8 mouse cellular contexts compared by ENCODE assay signal in the genomic region with DNA sequence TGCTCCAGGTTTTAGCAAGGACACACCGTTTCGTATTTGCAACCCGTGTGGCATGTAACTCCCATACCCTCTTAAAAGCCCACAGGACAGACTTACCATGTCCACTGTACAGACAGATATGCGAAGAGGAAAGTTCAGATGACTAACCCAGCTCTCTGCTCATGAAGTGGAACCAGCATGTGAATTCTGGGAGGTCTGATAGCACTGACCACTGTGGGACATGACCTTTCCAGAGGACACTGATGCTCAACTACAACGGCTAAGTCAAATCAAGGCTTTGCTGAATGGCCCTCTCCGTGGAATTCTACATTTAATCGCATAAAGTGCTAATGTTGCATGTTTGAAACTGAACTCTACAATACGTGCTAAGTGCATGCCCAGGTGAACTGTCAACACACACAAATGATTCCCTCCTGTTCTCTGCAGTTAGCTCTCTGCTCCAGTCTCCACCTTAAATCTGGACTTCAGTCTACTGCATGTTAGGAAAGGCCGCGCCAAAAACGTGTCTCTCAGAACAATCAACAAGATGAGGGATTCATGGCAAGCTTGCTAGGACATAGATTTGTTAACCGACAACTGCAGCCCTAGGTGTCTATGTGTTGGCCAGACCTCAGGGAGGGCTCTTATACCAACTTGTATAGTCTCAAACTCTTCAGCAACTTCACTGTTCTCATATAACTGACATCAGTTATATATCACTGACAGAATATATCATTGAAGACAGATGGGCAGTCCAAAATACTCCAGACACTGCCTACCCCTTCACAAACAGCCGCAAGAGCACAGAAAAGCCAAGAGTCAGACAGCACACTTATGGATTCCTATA. TPM values are rescaled to one million over a fixed set of nuclear protein-coding genes. Genes with fewer than 3 reads are reported as not detected.
DNase-seq lines count a peak whose midpoint lies in the region; ATAC-seq and TF ChIP-seq lines count a peak whose summit lies in the region.

No protein-coding gene starts in this region.

- peaks cover 36% of the 10 kb centered on the region for H3K36me3 ChIP-seq in lung, embryonic 16.5 days (ENCODE audit: control insufficient read depth, insufficient read depth, low read length)
- peaks cover 37% of the 10 kb centered on the region for H3K36me3 ChIP-seq in forebrain, postnatal 0 days (ENCODE audit: insufficient read depth)
- peaks cover 45% of the 10 kb centered on the region for H3K36me3 ChIP-seq in limb, embryonic 15.5 days
- peaks cover 35% of the 10 kb centered on the region for H3K36me3 ChIP-seq in small intestine, adult 2 months (ENCODE audit: control insufficient read depth, insufficient read depth, low read length)

- H3K27me3 ChIP-seq in lung, embryonic 16.5 days (ENCODE audit: control insufficient read depth, insufficient read depth, low read depth, low read length) = no peaks in the 10 kb centered on the region
- H3K27me3 ChIP-seq in forebrain, postnatal 0 days (ENCODE audit: insufficient read depth, low read length) = no peaks in the 10 kb centered on the region
- no peaks in the 10 kb centered on the region for H3K27me3 ChIP-seq in limb, embryonic 15.5 days
- H3K27me3 ChIP-seq in small intestine, adult 2 months (ENCODE audit: control insufficient read depth, insufficient read depth, low read length) = no peaks in the 10 kb centered on the region

- H3K4me3 ChIP-seq in lung, embryonic 16.5 days (ENCODE audit: low read length) = peak overlapping the region; percentile 57
- H3K4me3 ChIP-seq in forebrain, postnatal 0 days (ENCODE audit: low read depth, low read length) = peak overlapping the region; percentile 53
- peak overlapping the region; percentile 45 for H3K4me3 ChIP-seq in limb, embryonic 15.5 days
- peak overlapping the region; percentile 5; the same call in 1 of the 2 replicates for H3K4me3 ChIP-seq in small intestine, adult 2 months (ENCODE audit: low read depth, low read length)

- H3K9ac ChIP-seq in lung, embryonic 16.5 days (ENCODE audit: low read length) = peak overlapping the region; percentile 85
- H3K9ac ChIP-seq in forebrain, postnatal 0 days = peak overlapping the region; percentile 59
- H3K9ac ChIP-seq in limb, embryonic 15.5 days = peak overlapping the region; percentile 54; the same call in 1 of the 2 replicates

- DNase-seq in CD4-positive, CD25-positive, alpha-beta regulatory T cell, adult 2 months (ENCODE audit: low read depth, low spot score) = peak; percentile 51
- no peak for DNase-seq in lung, postnatal 14 days
- no peak for DNase-seq in forebrain, postnatal 0 days

- no peak overlapping the region for H3K27ac ChIP-seq in lung, embryonic 16.5 days (ENCODE audit: low read length)
- no peak overlapping the region for H3K27ac ChIP-seq in forebrain, postnatal 0 days (ENCODE audit: low read depth, low read length)
- no peak overlapping the region for H3K27ac ChIP-seq in limb, embryonic 15.5 days
- H3K27ac ChIP-seq in small intestine, adult 2 months (ENCODE audit: insufficient read depth, low read depth, low read length) = no peak overlapping the region

- no peak for TF ChIP-seq POLR2A in small intestine, adult 2 months (IDR thresholded peaks at IDR 0.05; ENCODE audit: low read depth, low read length)

- H3K4me1 ChIP-seq in lung, embryonic 16.5 days (replicated peaks; ENCODE audit: control insufficient read depth, insufficient read depth, low read length) = peaks cover 18% of the 10 kb centered on the region
- H3K4me1 ChIP-seq in forebrain, postnatal 0 days (ENCODE audit: insufficient read depth) = peaks cover 18% of the 10 kb centered on the region
- peaks cover 25% of the 10 kb centered on the region for H3K4me1 ChIP-seq in limb, embryonic 15.5 days
- H3K4me1 ChIP-seq in small intestine, adult 2 months (ENCODE audit: control insufficient read depth, insufficient read depth, insufficient read length, low read length) = peaks cover 25% of the 10 kb centered on the region; the same call in 1 of the 2 replicates

- no peak for TF ChIP-seq CTCF in forebrain, postnatal 0 days (IDR thresholded peaks at IDR 0.05; ENCODE audit: low read depth)
- no peak for TF ChIP-seq CTCF in small intestine, adult 2 months (IDR thresholded peaks at IDR 0.05; ENCODE audit: extremely low read depth, insufficient read length, insufficient replicate concordance, low read depth, low read length)

- WGBS in lung, embryonic 16.5 days = 59% methylated on average over 13 of the region's 13 CpGs
- 64% methylated on average over 13 of the region's 13 CpGs for WGBS in forebrain, postnatal 0 days
- 64% methylated on average over 13 of the region's 13 CpGs for WGBS in limb, embryonic 15.5 days
- WGBS in small intestine, adult 2 months = 51% methylated on average over 13 of the region's 13 CpGs

- peak overlapping the region; percentile 63 for H3K4me2 ChIP-seq in lung, embryonic 16.5 days (ENCODE audit: low read depth, low read length)
- H3K4me2 ChIP-seq in forebrain, postnatal 0 days (ENCODE audit: low read depth) = peak overlapping the region; percentile 55
- peak overlapping the region; percentile 54 for H3K4me2 ChIP-seq in limb, embryonic 15.5 days

- ATAC-seq in CD4-positive, CD25-positive, alpha-beta regulatory T cell, adult 4 months = no peak
- no peak for ATAC-seq in lung, embryonic 16.5 days (ENCODE audit: low read depth)
- no peak for ATAC-seq in forebrain, postnatal 0 days
- no peak for ATAC-seq in limb, embryonic 15.5 days (ENCODE audit: insufficient number of reproducible peaks, low FRiP score, low TSS enrichment, low read depth)
- ATAC-seq in monocyte, adult 5-6 weeks (replicated peaks; ENCODE audit: insufficient number of reproducible peaks, low FRiP score, low TSS enrichment, poor library complexity, severe bottlenecking) = no peak

- no peaks in the 10 kb centered on the region for H3K9me3 ChIP-seq in lung, embryonic 16.5 days (ENCODE audit: control insufficient read depth, low read length)
- no peaks in the 10 kb centered on the region for H3K9me3 ChIP-seq in forebrain, postnatal 0 days (ENCODE audit: low read length)
- no peaks in the 10 kb centered on the region for H3K9me3 ChIP-seq in limb, embryonic 15.5 days

RNA-seq across cellular contexts. Expression of a gene that starts 1.5 kb away (rescaled TPM):
- 10 to 100 TPM; 56.6 to 72.9 TPM for polyA plus RNA-seq in CD4-positive, CD25-positive, alpha-beta regulatory T cell, adult 4 months (2017; shearing (Covaris generic))
- polyA plus RNA-seq in lung, embryonic 16.5 days (2015; fragmentation: Nextera tagmentation; extraction: Ambion mirVana) = 184 and 186 TPM in 2 replicates
- 77.6 and 88.0 TPM in 2 replicates for total RNA-seq in forebrain, postnatal 0 days (2014; rRNA removed)
- polyA plus RNA-seq in forebrain, postnatal 0 days (2015; fragmentation: Nextera tagmentation; extraction: Ambion mirVana) = 24.5 and 40.0 TPM in 2 replicates
- polyA plus RNA-seq in limb, embryonic 15.5 days (2015; fragmentation: Nextera tagmentation; extraction: Ambion mirVana) = 161 and 168 TPM in 2 replicates
- 22.9 and 23.4 TPM in 2 replicates for polyA plus RNA-seq in small intestine, adult 2 months (2012; rRNA removed)
- total RNA-seq in monocyte, adult 5-6 weeks (2017) = 79.2 to 121 TPM (median 80.4 TPM) in 3 replicates

RNA-seq across cellular contexts. Expression of a gene that starts 1.6 kb away (rescaled TPM):
- polyA plus RNA-seq in CD4-positive, CD25-positive, alpha-beta regulatory T cell, adult 4 months (2017; shearing (Covaris generic)) = not detected
- polyA plus RNA-seq in lung, embryonic 16.5 days (2015; fragmentation: Nextera tagmentation; extraction: Ambion mirVana) = 0.04 TPM in 1 of 2 replicates, not detected in the other
- 0.38 TPM in 2 replicates for total RNA-seq in forebrain, postnatal 0 days (2014; rRNA removed)
- polyA plus RNA-seq in forebrain, postnatal 0 days (2015; fragmentation: Nextera tagmentation; extraction: Ambion mirVana) = 0.19 and 0.36 TPM in 2 replicates
- polyA plus RNA-seq in limb, embryonic 15.5 days (2015; fragmentation: Nextera tagmentation; extraction: Ambion mirVana) = not detected in 2 replicates
- not detected in 2 replicates for polyA plus RNA-seq in small intestine, adult 2 months (2012; rRNA removed)
- total RNA-seq in monocyte, adult 5-6 weeks (2017) = not detected in 3 replicates

RNA-seq across cellular contexts. Expression of a gene that starts 49.1 kb away (rescaled TPM):
- 1 to 10 TPM; 1.4 to 1.6 TPM for polyA plus RNA-seq in CD4-positive, CD25-positive, alpha-beta regulatory T cell, adult 4 months (2017; shearing (Covaris generic))
- polyA plus RNA-seq in lung, embryonic 16.5 days (2015; fragmentation: Nextera tagmentation; extraction: Ambion mirVana) = 1.0 and 1.7 TPM in 2 replicates
- 0.23 TPM in 1 of 2 replicates, not detected in the other for total RNA-seq in forebrain, postnatal 0 days (2014; rRNA removed)
- polyA plus RNA-seq in forebrain, postnatal 0 days (2015; fragmentation: Nextera tagmentation; extraction: Ambion mirVana) = 0.35 and 0.36 TPM in 2 replicates
- 1.6 and 2.2 TPM in 2 replicates for polyA plus RNA-seq in limb, embryonic 15.5 days (2015; fragmentation: Nextera tagmentation; extraction: Ambion mirVana)
- 0.11 and 0.35 TPM in 2 replicates for polyA plus RNA-seq in small intestine, adult 2 months (2012; rRNA removed)
- 0.38 to 2.2 TPM (median 1.2 TPM) in 3 replicates for total RNA-seq in monocyte, adult 5-6 weeks (2017)

Comparison
In these comparisons a context has a peak if more than half of its experiments do, and no peak if none do; other contexts are left out.
1. H3K4me3 ChIP-seq: peak in every context shown above with its lines; median percentile 57 in lung, embryonic 16.5 days; 53 in forebrain, postnatal 0 days; 45 in limb, embryonic 15.5 days; 5 in small intestine, adult 2 months.